Mouse (Mus musculus): ENCODE results near the gene Clta.

DNA sequence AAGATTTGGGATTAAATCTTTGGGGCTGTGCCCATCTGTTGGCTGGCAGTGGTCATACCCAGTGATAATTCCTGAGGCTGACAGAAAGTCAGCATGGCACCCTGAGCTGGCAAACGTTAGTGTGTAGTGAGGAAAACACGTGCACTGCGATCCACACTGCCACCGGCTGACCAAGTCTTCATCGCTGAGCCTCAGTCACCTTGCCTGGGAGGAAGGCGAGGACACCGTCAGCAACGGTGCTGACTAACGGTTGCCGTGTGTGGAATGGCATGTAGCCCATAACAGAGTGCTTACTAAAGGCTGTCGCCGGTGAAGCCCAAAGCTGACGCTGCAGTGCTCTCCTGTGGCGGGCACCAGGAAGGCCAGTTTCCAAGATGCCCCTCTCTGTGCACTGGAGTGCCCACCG, 25.4 kb downstream of the Clta start:
- no peak for TF ChIP-seq CTCF (IDR thresholded peaks at IDR 0.05; ENCODE audit: insufficient read depth, low read depth, low read length)
- no peak for TF ChIP-seq POLR2A (IDR thresholded peaks at IDR 0.05; ENCODE audit: insufficient read depth, low read depth, low read length)
